Mouse (Mus musculus): Measurements from ENCODE around the gene Ank2.

GRCm38 (mm10) chr3:127458925-127459324 lies 40.2 kb downstream of the Ank2 start:
- TF ChIP-seq CTCF (IDR thresholded peaks at IDR 0.05; ENCODE audit: extremely low read depth, insufficient read depth, low read length): no peak
- no peak for TF ChIP-seq POLR2A (IDR thresholded peaks at IDR 0.05; ENCODE audit: extremely low read depth, insufficient read depth, low read length)

All from cortical plate, adult 2 months (tissue).